Mouse (Mus musculus): Measurements from ENCODE around the gene Hspb7.
A peak's percentile ranks its signal among the peaks of the same experiment; 100 is the strongest.

The Hspb7 gene

GRCm38 (mm10) chr4:141427921-141428320 is 7.3 kb downstream of the Hspb7 start:
- no peak for TF ChIP-seq GATA4 (IDR thresholded peaks at IDR 0.05; ENCODE audit: insufficient replicate concordance, low read length)

GRCm38 (mm10) chr4:141429381-141429780 is 8.8 kb downstream of the Hspb7 start:
- TF ChIP-seq GATA4 (IDR thresholded peaks at IDR 0.05; ENCODE audit: insufficient replicate concordance, low read length): no peak

GRCm38 (mm10) chr4:141429847-141430246 is 9.3 kb downstream of the Hspb7 start:
- no peak for TF ChIP-seq GATA4 (IDR thresholded peaks at IDR 0.05; ENCODE audit: insufficient replicate concordance, low read length)

GRCm38 (mm10) chr4:141430997-141431396 is 10.4 kb downstream of the Hspb7 start:
- no peak for TF ChIP-seq GATA4 (IDR thresholded peaks at IDR 0.05; ENCODE audit: insufficient replicate concordance, low read length)

- TF ChIP-seq GATA4 (IDR thresholded peaks at IDR 0.05; ENCODE audit: insufficient replicate concordance, low read length): no peak
Measured at GRCm38 (mm10) chr4:141432666-141433065, 12.1 kb downstream of the Hspb7 start.

- TF ChIP-seq GATA4 (IDR thresholded peaks at IDR 0.05; ENCODE audit: insufficient replicate concordance, low read length): no peak
Measured at GRCm38 (mm10) chr4:141433191-141433590, 12.6 kb downstream of the Hspb7 start.

GRCm38 (mm10) chr4:141435974-141436373 is 15.4 kb downstream of the Hspb7 start, which contains the start of gene Srarp:
Gene Srarp, minus strand, starts transcription at chr4:141436105.
- no peak for TF ChIP-seq GATA4 (IDR thresholded peaks at IDR 0.05; ENCODE audit: insufficient replicate concordance, low read length)

- no peak for TF ChIP-seq GATA4 (IDR thresholded peaks at IDR 0.05; ENCODE audit: insufficient replicate concordance, low read length)
Measured at GRCm38 (mm10) chr4:141439083-141439803, 18.7 kb downstream of the Hspb7 start.

GRCm38 (mm10) chr4:141440877-141441276 is 20.3 kb downstream of the Hspb7 start:
- no peak for TF ChIP-seq GATA4 (IDR thresholded peaks at IDR 0.05; ENCODE audit: insufficient replicate concordance, low read length)

GRCm38 (mm10) chr4:141443641-141444429 is 23.3 kb downstream of the Hspb7 start:
- no peak for TF ChIP-seq GATA4 (IDR thresholded peaks at IDR 0.05; ENCODE audit: insufficient replicate concordance, low read length)

GRCm38 (mm10) chr4:141444451-141445327 is 24.1 kb downstream of the Hspb7 start, which contains the start of gene Zbtb17:
Gene Zbtb17, plus strand, starts transcription at chr4:141444654.
- peak; percentile 4; the same call in 1 of the 2 replicates for TF ChIP-seq GATA4 (IDR thresholded peaks at IDR 0.05; ENCODE audit: insufficient replicate concordance, low read length)

GRCm38 (mm10) chr4:141445328-141445720 is 24.7 kb downstream of the Hspb7 start:
- TF ChIP-seq GATA4 (IDR thresholded peaks at IDR 0.05; ENCODE audit: insufficient replicate concordance, low read length): no peak

GRCm38 (mm10) chr4:141446211-141446610 is 25.6 kb downstream of the Hspb7 start:
- no peak for TF ChIP-seq GATA4 (IDR thresholded peaks at IDR 0.05; ENCODE audit: insufficient replicate concordance, low read length)

GRCm38 (mm10) chr4:141451251-141451650 is 30.7 kb downstream of the Hspb7 start:
- TF ChIP-seq GATA4 (IDR thresholded peaks at IDR 0.05; ENCODE audit: insufficient replicate concordance, low read length): no peak

GRCm38 (mm10) chr4:141451916-141452450 is 31.4 kb downstream of the Hspb7 start:
- TF ChIP-seq GATA4 (IDR thresholded peaks at IDR 0.05; ENCODE audit: insufficient replicate concordance, low read length): no peak
